Mouse (Mus musculus) CH12.LX (cell line): ENCODE measurements at regions not wholly inside any gene's neighbourhood (a gene's known extent, or its start where the extent isn't known, plus 50 kb on each side); places are given as distances from the start of the nearest gene placed in this dataset.

Experiments
- CHD2 ChIP-seq: IDR thresholded peaks from 2 replicates; pipeline ENCODE4 v1.6.1; 2011; ENCODE audit warnings: low read length, improper control_type of control experiment
- CTCF ChIP-seq, 2 experiments: IDR thresholded peaks in 1 of 2; conservative IDR thresholded peaks in 1 of 2; 2 replicates each; pipeline ENCODE4 v1.5.1; 2011 to 2012; ENCODE audit warnings: low read depth in 2 of 2, low read length in 2 of 2, improper control_type of control experiment in 1 of 2, inconsistent platforms in 1 of 2, mild to moderate bottlenecking in 1 of 2, moderate library complexity in 1 of 2
- ELF1 ChIP-seq: IDR thresholded peaks from 2 replicates; pipeline ENCODE4 v1.6.1; 2014; ENCODE audit warnings: low read depth, mild to moderate bottlenecking, inconsistent platforms, low read length, improper control_type of control experiment
- EP300 ChIP-seq: IDR thresholded peaks from 2 replicates; pipeline ENCODE4 v1.6.1; 2011; ENCODE audit warnings: low read length, improper control_type of control experiment
- GABPA ChIP-seq: IDR thresholded peaks from 2 replicates; pipeline ENCODE4 v1.6.1; 2012; ENCODE audit warnings: low read depth, low read length, improper control_type of control experiment, inconsistent platforms; ENCODE audit not compliant: insufficient replicate concordance
- MAZ ChIP-seq: IDR thresholded peaks from 2 replicates; pipeline ENCODE4 v1.6.1; 2012; ENCODE audit warnings: low read depth, mild to moderate bottlenecking, inconsistent platforms, low read length, improper control_type of control experiment, moderate library complexity
- PAX5 ChIP-seq: IDR thresholded peaks from 2 replicates; pipeline ENCODE4 v1.6.1; 2012; ENCODE audit warnings: low read length, inconsistent platforms, mixed read lengths
- POLR2A ChIP-seq: IDR thresholded peaks from 2 replicates; pipeline ENCODE4 v1.6.1; 2011; ENCODE audit warnings: low read depth, mild to moderate bottlenecking, improper control_type of control experiment, low read length
- POLR2AphosphoS2 ChIP-seq: IDR thresholded peaks from 2 replicates; pipeline ENCODE4 v1.6.1; 2011; ENCODE audit warnings: low read depth, low read length, improper control_type of control experiment
- USF1 ChIP-seq: IDR thresholded peaks from 2 replicates; pipeline ENCODE4 v1.6.1; 2014; ENCODE audit warnings: low read depth, mild to moderate bottlenecking, inconsistent platforms, low read length, improper control_type of control experiment
- ZC3H11A ChIP-seq: IDR thresholded peaks from 2 replicates; pipeline ENCODE4 v1.6.1; 2012; ENCODE audit warnings: low read depth, mild to moderate bottlenecking, inconsistent platforms, low read length, improper control_type of control experiment

DNA sequence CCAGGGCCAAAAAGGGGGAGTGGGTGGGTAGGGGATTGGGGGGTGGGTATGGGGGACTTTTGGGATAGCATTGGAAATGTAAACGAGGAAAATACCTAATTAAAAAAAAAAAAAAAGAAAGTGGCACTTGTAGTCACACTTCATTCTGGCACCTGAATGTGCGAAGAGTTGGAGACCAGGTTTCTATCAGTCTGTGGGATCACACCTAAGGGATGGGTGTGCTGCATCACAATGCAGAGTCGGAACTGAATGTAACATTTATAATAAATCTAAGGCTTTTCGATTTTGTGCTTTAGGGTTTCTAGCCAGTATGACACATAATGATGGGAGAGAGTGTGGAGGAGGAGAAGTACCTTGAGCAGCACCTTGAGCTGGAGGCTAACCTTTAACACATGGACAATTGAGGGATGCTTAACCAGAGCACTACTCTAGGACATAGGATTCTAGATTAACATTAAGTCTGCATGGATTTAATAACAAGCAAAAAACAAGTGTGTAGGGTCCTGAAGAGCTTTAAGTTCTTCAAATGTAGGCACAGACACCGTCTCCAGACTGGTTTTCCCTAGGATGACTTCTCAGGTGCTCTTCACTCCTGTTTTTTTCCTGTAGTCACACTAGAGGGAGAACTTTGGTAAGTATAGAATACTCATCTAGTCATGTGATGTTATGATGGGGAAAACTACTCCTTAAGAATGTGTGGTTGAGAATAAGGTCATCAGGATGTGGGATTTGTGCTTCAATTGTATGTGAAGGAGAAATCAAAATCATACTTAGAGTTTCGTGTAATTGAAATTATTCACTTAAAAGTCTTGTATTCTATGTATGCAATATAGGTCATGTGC lies 392.8 kb upstream of the Cobl start:
- TF ChIP-seq PAX5: no peak
- no peak for TF ChIP-seq ZC3H11A
- no peak for TF ChIP-seq EP300
- no peak for TF ChIP-seq ELF1
- TF ChIP-seq CTCF (conservative IDR thresholded peaks at IDR 0.05 in 1 of 2, IDR thresholded peaks at IDR 0.05 in 1 of 2; ENCODE audit: low read depth in 2 of 2, low read length in 2 of 2): no peak
- no peak for TF ChIP-seq GABPA
- no peak for TF ChIP-seq USF1
- no peak for TF ChIP-seq MAZ
- no peak for TF ChIP-seq POLR2AphosphoS2
- no peak for TF ChIP-seq POLR2A
- TF ChIP-seq CHD2: no peak
